Mouse (Mus musculus) midbrain, postnatal 0 days (tissue): ENCODE data around the gene Rab4a. TPM values are rescaled to one million over a fixed set of nuclear protein-coding genes. Genes with fewer than 3 reads are reported as not detected.

Source experiments
- ATAC-seq: fragments of 200-750 bp; cut with Nextera tagmentation; 2 replicates; pipeline ENCODE4 v1.8.0; 2017; ENCODE audit warnings: moderate number of reproducible peaks, mild to moderate bottlenecking, moderate TSS enrichment, moderate library complexity; ENCODE audit not compliant: low FRiP score
- DNase-seq: peaks from one replicate; pipeline ENCODE4 v3.0.0-alpha.2; 2015; ENCODE audit warnings: low spot score
- H3K27ac ChIP-seq: fragments of 300-500 bp; sonication (generic); 2 replicates; pipeline ENCODE4 v1.5.1; 2014; ENCODE audit warnings: low read depth, mild to moderate bottlenecking, low read length, mixed read lengths
- H3K27me3 ChIP-seq: fragments of 300-500 bp; sonication (generic); 2 replicates; pipeline ENCODE4 v1.6.1; 2014; ENCODE audit warnings: low read length, control low read depth, mixed read lengths; ENCODE audit not compliant: insufficient read depth
- H3K36me3 ChIP-seq: fragments of 300-500 bp; sonication (generic); 2 replicates; pipeline ENCODE4 v1.6.1; 2014; ENCODE audit warnings: low read length, control low read depth, mixed read lengths; ENCODE audit not compliant: insufficient read depth
- H3K4me1 ChIP-seq: fragments of 300-500 bp; sonication (generic); 2 replicates; pipeline ENCODE4 v1.6.1; 2014; ENCODE audit warnings: mild to moderate bottlenecking, control low read depth, antibody characterized with exemption, low read length, mixed read lengths; ENCODE audit not compliant: insufficient read depth
- H3K4me2 ChIP-seq: fragments of 300-500 bp; sonication (generic); 2 replicates; pipeline ENCODE4 v1.6.1; 2014; ENCODE audit warnings: low read depth, mild to moderate bottlenecking, low read length, mixed read lengths; ENCODE audit not compliant: poor library complexity, severe bottlenecking
- H3K4me3 ChIP-seq: fragments of 300-500 bp; sonication (generic); 2 replicates; pipeline ENCODE4 v1.5.1; 2014; ENCODE audit warnings: low read depth, mild to moderate bottlenecking, low read length, moderate library complexity
- H3K9ac ChIP-seq: fragments of 300-500 bp; sonication (generic); replicated peaks from 2 replicates; pipeline ENCODE4 v1.6.1; 2014; ENCODE audit warnings: mild to moderate bottlenecking, low read length, moderate library complexity, mixed read lengths; ENCODE audit not compliant: poor library complexity, severe bottlenecking
- H3K9me3 ChIP-seq: fragments of 300-500 bp; sonication (generic); 2 replicates; pipeline ENCODE4 v1.6.1; 2016; ENCODE audit warnings: low read length, control low read depth
- CTCF ChIP-seq: IDR thresholded peaks from 2 replicates; pipeline ENCODE4 v1.5.1; 2016; ENCODE audit warnings: antibody characterized with exemption, mild to moderate bottlenecking
- WGBS: fragments of 180-500 bp; shearing (Covaris S2); extraction: QIAGEN DNeasy Blood & Tissue Kit; methylation state at CpG from one replicate; pipeline ENCODE4 v1.1.7; 2014; 5-methylcytosine and 5-hydroxymethylcytosine counted together
- polyA plus RNA-seq: library from polyadenylated mRNA; unstranded; fragments of >200 nt; fragmentation: Nextera tagmentation; extraction: Ambion mirVana; gene quantifications from 2 replicates; pipeline ENCODE4 v1.2.1, GENCODE M21; 2015
- total RNA-seq: library from RNA; depleted of rRNA; stranded (reverse); fragments of >200 nt; gene quantifications from 2 replicates; pipeline ENCODE4 v1.2.3, GENCODE M21; 2014

The Rab4a gene
- total and polyA plus RNA-seq, 2 experiments from 2014 or later: 59.8 to 97.7 TPM

DNA sequence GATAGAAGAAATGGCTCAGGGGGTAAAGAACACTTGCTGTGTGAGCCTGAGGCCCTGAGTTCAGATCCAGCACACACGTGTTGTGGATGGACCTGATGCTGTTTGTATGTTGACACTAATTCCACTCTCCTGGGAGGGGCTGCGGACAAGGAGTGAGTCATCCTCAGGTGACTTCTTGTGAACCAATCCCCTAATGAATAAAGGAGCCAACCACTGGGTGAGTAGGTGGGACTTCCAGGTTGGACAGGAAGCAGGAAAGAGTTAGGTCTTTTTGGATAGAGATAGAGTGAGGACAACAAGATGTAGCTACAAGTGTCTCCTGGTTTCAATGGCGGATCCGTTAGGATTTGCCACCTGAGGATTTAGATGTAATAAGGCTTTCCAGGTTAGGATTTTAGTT, 43.6 kb downstream of the Rab4a start:
- H3K36me3 ChIP-seq: no peaks in the 10 kb centered on the region
- ATAC-seq (no peak), DNase-seq (no peak)
- H3K4me1 ChIP-seq: no peaks in the 10 kb centered on the region
- no peak overlapping the region for H3K4me3 ChIP-seq
- H3K27me3 ChIP-seq: no peaks in the 10 kb centered on the region
- H3K4me2 ChIP-seq: no peak overlapping the region
- H3K27ac ChIP-seq: no peak overlapping the region
- H3K9ac ChIP-seq: no peak overlapping the region
- 86% methylated on average over 4 of the region's 4 CpGs for WGBS
- TF ChIP-seq CTCF: no peak
- no peaks in the 10 kb centered on the region for H3K9me3 ChIP-seq

DNA sequence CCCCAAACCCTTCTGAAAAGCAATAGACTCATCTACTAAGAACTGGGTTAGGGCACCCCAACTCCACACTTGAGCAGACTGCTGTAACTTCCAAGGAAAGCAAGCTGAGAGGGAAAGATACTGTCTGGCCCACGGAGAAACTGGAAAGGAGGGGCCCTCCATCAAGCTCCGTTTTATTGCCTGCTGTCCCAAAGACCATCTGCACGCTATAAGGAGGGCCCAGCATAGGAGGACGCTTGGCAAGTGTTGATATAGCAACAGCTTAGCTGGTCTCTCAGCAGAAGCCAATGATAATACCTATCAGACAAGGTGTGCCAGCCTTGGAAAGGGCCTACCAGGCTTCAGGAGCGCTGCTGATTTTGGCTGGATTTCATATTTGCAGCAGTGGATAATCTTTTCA, 45.8 kb downstream of the Rab4a start:
- Histone ChIP-seq H3K36me3 (no peaks in the 10 kb centered on the region), H3K27me3 (no peaks in the 10 kb centered on the region), H3K9me3 (no peaks in the 10 kb centered on the region), H3K4me3 (no peak overlapping the region), H3K9ac (no peak overlapping the region), H3K4me1 (no peaks in the 10 kb centered on the region), H3K4me2 (no peak overlapping the region), H3K27ac (no peak overlapping the region)
- ATAC-seq: no peak
- DNase-seq: peak; percentile 22
- WGBS: 70% methylated on average over 5 of the region's 5 CpGs
- TF ChIP-seq CTCF: no peak

DNA sequence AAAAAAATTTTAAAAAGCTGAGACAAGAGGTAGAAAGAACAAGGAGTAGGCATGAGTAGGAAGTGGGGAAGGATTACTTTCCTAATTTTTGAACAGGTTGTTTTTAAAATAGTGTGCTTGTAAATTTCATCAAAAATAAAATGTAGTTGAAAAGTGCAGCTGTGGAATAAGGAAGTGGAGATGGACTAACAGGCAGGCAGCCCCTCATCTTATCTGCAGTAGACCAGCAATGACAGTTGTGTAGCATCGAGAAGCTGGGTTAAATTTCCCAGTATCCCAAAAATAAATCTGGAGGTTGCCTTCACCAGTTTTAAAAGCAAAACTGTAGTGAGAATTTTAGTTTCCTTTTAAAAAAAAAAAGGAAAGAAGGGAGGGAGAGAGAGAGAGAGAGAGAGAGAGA, 48.5 kb downstream of the Rab4a start:
- WGBS: 94% methylated on average over 1 of the region's 1 CpGs
- ATAC-seq (no peak), DNase-seq (no peak)
- Histone ChIP-seq H3K27me3 (no peaks in the 10 kb centered on the region), H3K4me3 (no peak overlapping the region), H3K4me2 (no peak overlapping the region), H3K27ac (no peak overlapping the region), H3K36me3 (no peaks in the 10 kb centered on the region), H3K9me3 (no peaks in the 10 kb centered on the region), H3K4me1 (no peaks in the 10 kb centered on the region), H3K9ac (no peak overlapping the region)
- no peak for TF ChIP-seq CTCF

DNA sequence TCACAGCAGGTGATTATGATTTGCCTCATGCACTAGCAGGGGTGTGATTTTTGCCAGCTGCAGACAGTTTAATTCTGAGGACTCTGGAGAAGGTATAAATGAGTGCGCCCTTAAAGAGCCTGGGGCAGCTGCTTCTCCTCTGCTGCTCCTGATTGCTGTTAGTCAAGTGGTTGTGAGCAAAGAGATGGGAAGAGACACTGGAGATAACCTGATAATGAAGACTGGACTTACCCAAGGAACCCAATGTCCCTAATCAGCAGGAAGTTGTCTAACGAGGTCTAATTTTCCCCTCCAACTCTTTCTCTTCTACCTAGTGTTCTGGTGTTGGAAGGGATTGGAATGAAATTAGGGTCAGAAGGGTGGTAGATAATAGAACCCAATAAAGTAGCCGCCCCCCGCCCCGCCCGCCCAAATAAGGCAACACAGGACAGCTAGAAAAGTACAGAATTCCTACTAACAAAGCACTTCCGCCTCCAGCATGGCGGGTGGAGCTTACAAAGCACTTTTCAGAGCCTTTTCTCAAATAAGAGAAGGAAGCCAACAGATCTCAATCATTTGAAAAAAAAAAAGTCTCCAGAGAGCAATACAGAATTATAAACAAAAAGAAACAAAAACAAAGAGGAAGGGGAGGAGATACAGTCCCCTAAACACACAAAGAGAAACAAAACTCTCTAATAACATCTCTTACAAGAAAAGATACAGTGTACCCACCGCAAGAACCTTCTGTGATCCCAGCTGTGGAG, 49.1 kb downstream of the Rab4a start:
- Histone ChIP-seq H3K9ac (no peak overlapping the region), H3K4me2 (no peak overlapping the region), H3K4me1 (no peaks in the 10 kb centered on the region), H3K27ac (no peak overlapping the region), H3K4me3 (no peak overlapping the region), H3K9me3 (no peaks in the 10 kb centered on the region), H3K36me3 (no peaks in the 10 kb centered on the region), H3K27me3 (no peaks in the 10 kb centered on the region)
- ATAC-seq: no peak
- no peak for DNase-seq
- TF ChIP-seq CTCF: no peak
- 92% methylated on average over 9 of the region's 9 CpGs for WGBS

DNA sequence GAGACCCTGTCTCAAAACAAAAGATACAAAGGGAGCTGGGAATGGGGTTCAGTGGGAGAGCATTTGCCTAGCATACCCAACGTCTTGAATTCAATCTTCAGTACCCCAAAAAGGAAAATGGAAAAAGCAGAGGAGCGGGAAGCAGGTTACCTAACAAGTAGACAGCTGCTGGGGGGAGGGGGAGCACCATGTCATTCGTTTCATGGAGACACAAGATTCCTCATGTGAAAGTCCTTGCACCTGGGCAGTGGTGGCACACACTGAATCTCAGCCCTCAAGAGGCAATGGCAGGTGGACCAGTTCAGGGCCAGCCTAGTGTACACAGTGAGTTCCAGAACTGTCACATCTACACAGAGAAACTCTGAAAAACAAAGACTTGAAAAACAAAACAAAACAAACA, 51.6 kb downstream of the Rab4a start:
- no peak overlapping the region for H3K4me3 ChIP-seq
- ATAC-seq (no peak), DNase-seq (no peak)
- H3K27me3 ChIP-seq: no peaks in the 10 kb centered on the region
- H3K36me3 ChIP-seq: no peaks in the 10 kb centered on the region
- no peak overlapping the region for H3K27ac ChIP-seq
- H3K4me1 ChIP-seq: no peaks in the 10 kb centered on the region
- H3K9ac ChIP-seq: no peak overlapping the region
- H3K9me3 ChIP-seq: no peaks in the 10 kb centered on the region
- no peak for TF ChIP-seq CTCF
- 59% methylated on average over 3 of the region's 3 CpGs for WGBS
- no peak overlapping the region for H3K4me2 ChIP-seq

DNA sequence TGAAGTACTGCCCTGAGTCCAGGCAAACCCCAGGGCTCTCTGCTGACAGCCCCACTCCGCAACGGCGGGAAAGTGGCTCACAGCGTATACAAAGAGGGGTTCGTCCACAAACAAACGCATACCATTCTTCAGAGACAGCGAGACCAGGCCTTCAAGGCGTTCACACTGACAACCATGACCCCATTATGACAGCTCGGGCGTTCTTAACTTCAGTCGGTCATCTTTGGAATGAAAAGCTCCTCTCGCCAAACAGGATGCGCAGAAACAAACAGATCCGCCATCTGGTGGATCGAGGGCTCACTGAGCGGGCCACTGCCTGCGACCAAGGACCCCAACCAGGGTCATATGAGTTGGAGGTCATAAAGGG, 52.8 kb downstream of the Rab4a start:
- ATAC-seq: 0 out of 2 replicates have a peak, but pooled peaks have one; percentile 13
- peak overlapping the region; percentile 84 for H3K9ac ChIP-seq
- TF ChIP-seq CTCF: peak; percentile 28
- WGBS: under 1% methylated on average over 17 of the region's 17 CpGs
- H3K4me3 ChIP-seq: peak overlapping the region; percentile 83
- no peaks in the 10 kb centered on the region for H3K36me3 ChIP-seq
- H3K9me3 ChIP-seq: no peaks in the 10 kb centered on the region
- no peaks in the 10 kb centered on the region for H3K27me3 ChIP-seq
- H3K27ac ChIP-seq: peak overlapping the region; percentile 81; the same call in 1 of the 2 replicates
- H3K4me2 ChIP-seq: peak overlapping the region; percentile 90
- peak; percentile 39 for DNase-seq
- H3K4me1 ChIP-seq: no peaks in the 10 kb centered on the region
